Mouse (Mus musculus): ENCODE measurements around the gene Jmjd1c.

GRCm38 (mm10) chr10:67085916-67086315 lies 10.0 kb upstream of the Jmjd1c start:
- TF ChIP-seq CTCF (IDR thresholded peaks at IDR 0.05; ENCODE audit: borderline replicate concordance, extremely low read depth, insufficient read depth, insufficient read length) (no peak), POLR2A (IDR thresholded peaks at IDR 0.05; ENCODE audit: borderline replicate concordance, extremely low read depth, insufficient read depth, insufficient read length, poor library complexity, severe bottlenecking) (no peak)

All from brain, embryonic 14.5 days (tissue).